Mouse (Mus musculus) olfactory bulb, adult 2 months (tissue): ENCODE data around the gene Ube2v1. TPM values are rescaled to one million over a fixed set of nuclear protein-coding genes. Genes with fewer than 3 reads are reported as not detected.

Experiments used
- H3K27ac ChIP-seq: fragments of 200-500 bp; 2 replicates; pipeline ENCODE4 v1.5.1; 2012; ENCODE audit warnings: low read depth, low read length; ENCODE audit not compliant: insufficient read depth
- H3K4me1 ChIP-seq: fragments of 200-500 bp; 2 replicates; pipeline ENCODE4 v1.6.1; 2012; ENCODE audit warnings: low read length; ENCODE audit not compliant: control insufficient read depth, insufficient read depth
- H3K4me3 ChIP-seq: fragments of 200-500 bp; 2 replicates; pipeline ENCODE4 v1.5.1; 2012; ENCODE audit warnings: mild to moderate bottlenecking, low read depth, low read length, moderate library complexity; ENCODE audit not compliant: insufficient read depth
- CTCF ChIP-seq: fragments of 200-500 bp; IDR thresholded peaks from 2 replicates; pipeline ENCODE4 v1.5.1; 2012; ENCODE audit warnings: low read depth, mild to moderate bottlenecking, low read length, moderate library complexity; ENCODE audit not compliant: insufficient read depth
- POLR2A ChIP-seq: fragments of 200-500 bp; IDR thresholded peaks from 2 replicates; pipeline ENCODE4 v1.6.1; 2012; ENCODE audit warnings: mild to moderate bottlenecking, low read depth, low read length, moderate library complexity; ENCODE audit not compliant: insufficient read depth
- WGBS: fragments of 180-500 bp; shearing (Covaris S2); methylation state at CpG from one replicate; pipeline ENCODE4 v1.1.7; 2018; 5-methylcytosine and 5-hydroxymethylcytosine counted together
- polyA plus RNA-seq: library from polyadenylated mRNA; stranded (reverse); fragments of >200 nt; gene quantifications from 2 replicates; pipeline ENCODE4 v1.2.4, GENCODE M21; 2012; ENCODE audit warnings: low replicate concordance; ENCODE audit not compliant: missing spikeins, insufficient read depth, insufficient read length

Ube2v1 gene
- polyA plus RNA-seq, 1 experiment = not detected

GRCm38 (mm10) chr2:167641337-167641736 lies 9.4 kb upstream of the Ube2v1 start:
- 46% methylated on average over 8 of the region's 8 CpGs for WGBS
- no peak for TF ChIP-seq CTCF
- TF ChIP-seq POLR2A = no peak
- Histone ChIP-seq H3K4me1 (peaks cover 11% of the 10 kb centered on the region), H3K4me3 (no peak overlapping the region), H3K27ac (no peak overlapping the region)

GRCm38 (mm10) chr2:167640279-167640678 lies 8.4 kb upstream of the Ube2v1 start:
- Histone ChIP-seq H3K4me3 (no peak overlapping the region), H3K4me1 (peaks cover 3% of the 10 kb centered on the region; the same call in 1 of the 2 replicates), H3K27ac (no peak overlapping the region)
- 79% methylated on average over 3 of the region's 3 CpGs for WGBS
- TF ChIP-seq CTCF = no peak
- no peak for TF ChIP-seq POLR2A

GRCm38 (mm10) chr2:167634865-167635512 lies 3.1 kb upstream of the Ube2v1 start:
- TF ChIP-seq POLR2A (no peak), CTCF (no peak)
- H3K27ac ChIP-seq = no peak overlapping the region
- 75% methylated on average over 7 of the region's 7 CpGs for WGBS
- H3K4me1 ChIP-seq = peaks cover 17% of the 10 kb centered on the region
- no peak overlapping the region for H3K4me3 ChIP-seq

- H3K4me1 ChIP-seq = peaks cover 22% of the 10 kb centered on the region
- no peak overlapping the region for H3K4me3 ChIP-seq
- no peak for TF ChIP-seq CTCF
- TF ChIP-seq POLR2A = no peak
- WGBS = under 1% methylated on average over 15 of the region's 15 CpGs
- peak overlapping the region; percentile 69 for H3K27ac ChIP-seq
Measured at GRCm38 (mm10) chr2:167634338-167634770, 2.5 kb upstream of the Ube2v1 start.

GRCm38 (mm10) chr2:167633537-167633872 lies 1.6 kb upstream of the Ube2v1 start:
- TF ChIP-seq CTCF (no peak), POLR2A (no peak)

GRCm38 (mm10) chr2:167632731-167633536 lies 1.0 kb upstream of the Ube2v1 start:
- Histone ChIP-seq H3K4me3 (peak overlapping the region; percentile 80), H3K27ac (peak overlapping the region; percentile 92), H3K4me1 (peaks cover 32% of the 10 kb centered on the region)
- 79% methylated on average over 12 of the region's 12 CpGs for WGBS
- TF ChIP-seq CTCF (no peak), POLR2A (no peak)

More at GRCm38 (mm10) chr2:167633537-167633872, 1.6 kb upstream of the Ube2v1 start:
- WGBS = 89% methylated on average over 6 of the region's 6 CpGs
- H3K27ac ChIP-seq = no peak overlapping the region
- no peak overlapping the region for H3K4me3 ChIP-seq
- H3K4me1 ChIP-seq = peaks cover 30% of the 10 kb centered on the region

- Histone ChIP-seq H3K4me3 (peak overlapping the region; percentile 80), H3K27ac (peak overlapping the region; percentile 6; the same call in 1 of the 2 replicates), H3K4me1 (peaks cover 43% of the 10 kb centered on the region)
- TF ChIP-seq CTCF (no peak), POLR2A (no peak)
- under 1% methylated on average over 31 of the region's 31 CpGs for WGBS
Measured at GRCm38 (mm10) chr2:167631181-167631590, 709 bp downstream of the Ube2v1 start.

- WGBS = 59% methylated on average over 5 of the region's 5 CpGs
- Histone ChIP-seq H3K4me3 (peak overlapping the region; percentile 80), H3K27ac (no peak overlapping the region), H3K4me1 (peaks cover 50% of the 10 kb centered on the region)
- TF ChIP-seq CTCF = no peak
- no peak for TF ChIP-seq POLR2A
Measured at GRCm38 (mm10) chr2:167630421-167630820, 1.5 kb downstream of the Ube2v1 start.

- peaks cover 56% of the 10 kb centered on the region for H3K4me1 ChIP-seq
- TF ChIP-seq POLR2A = no peak
- TF ChIP-seq CTCF = no peak
- no peak overlapping the region for H3K4me3 ChIP-seq
- WGBS = 61% methylated on average over 11 of the region's 11 CpGs
- no peak overlapping the region for H3K27ac ChIP-seq
Measured at GRCm38 (mm10) chr2:167629665-167630209, 2.2 kb downstream of the Ube2v1 start.

GRCm38 (mm10) chr2:167628872-167629271 lies 3.0 kb downstream of the Ube2v1 start:
- 19% methylated on average over 4 of the region's 4 CpGs for WGBS
- TF ChIP-seq POLR2A (no peak), CTCF (no peak)
- no peak overlapping the region for H3K4me3 ChIP-seq
- no peak overlapping the region for H3K27ac ChIP-seq
- H3K4me1 ChIP-seq = peaks cover 59% of the 10 kb centered on the region
